Mouse (Mus musculus): Measurements from ENCODE around the gene Rabgap1l. TPM values are rescaled to one million over a fixed set of nuclear protein-coding genes. Genes with fewer than 3 reads are reported as not detected.

Gene Rabgap1l
- polyA plus RNA-seq, 1 experiment: 85.7 TPM

- Histone ChIP-seq H3K36me3 (replicated peaks; ENCODE audit: low read length) (peaks cover 21% of the 10 kb centered on the region), H3K27me3 (replicated peaks) (no peaks in the 10 kb centered on the region), H3K4me1 (peaks cover 49% of the 10 kb centered on the region), H3K4me3 (replicated peaks) (peak overlapping the region; percentile 96), H3K9me3 (no peaks in the 10 kb centered on the region)
- no peak for TF ChIP-seq FLI1 (IDR thresholded peaks at IDR 0.05; ENCODE audit: low read length)
- TF ChIP-seq GATA1 (IDR thresholded peaks at IDR 0.05; ENCODE audit: borderline replicate concordance, low read length): no peak
Observed at GRCm38 (mm10) chr1:160211597-160212122, 581.4 kb downstream of the Rabgap1l start.

DNA sequence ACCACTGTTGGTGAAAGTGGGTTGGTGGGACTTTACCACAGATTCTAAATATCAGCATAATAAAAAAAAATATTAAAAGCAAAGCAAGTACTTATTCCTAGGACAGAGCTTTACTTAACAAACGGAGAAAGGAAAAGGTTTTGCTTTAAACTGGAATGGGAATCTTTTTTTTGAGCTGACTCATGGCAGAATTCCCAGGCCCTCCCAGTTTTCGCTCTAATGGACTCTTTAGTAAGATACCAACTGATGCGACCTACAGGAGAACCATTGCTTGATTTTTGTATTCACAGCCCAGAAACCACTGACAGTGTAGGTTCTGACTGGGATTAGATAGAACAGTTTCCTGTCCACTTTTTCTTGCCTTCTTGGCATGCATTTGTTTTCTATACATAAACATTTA is 582.4 kb downstream of the Rabgap1l start:
- Histone ChIP-seq H3K27me3 (replicated peaks) (no peaks in the 10 kb centered on the region), H3K4me3 (replicated peaks) (peak overlapping the region; percentile 96), H3K9me3 (no peaks in the 10 kb centered on the region), H3K36me3 (replicated peaks; ENCODE audit: low read length) (peaks cover 32% of the 10 kb centered on the region), H3K4me1 (peaks cover 56% of the 10 kb centered on the region)
- TF ChIP-seq FLI1 (IDR thresholded peaks at IDR 0.05; ENCODE audit: low read length) (no peak), GATA1 (IDR thresholded peaks at IDR 0.05; ENCODE audit: borderline replicate concordance, low read length) (no peak)

- no peaks in the 10 kb centered on the region for H3K27me3 ChIP-seq (replicated peaks)
- peak overlapping the region; percentile 8 for H3K4me3 ChIP-seq (replicated peaks)
- TF ChIP-seq GATA1 (IDR thresholded peaks at IDR 0.05; ENCODE audit: borderline replicate concordance, low read length) (no peak), FLI1 (IDR thresholded peaks at IDR 0.05; ENCODE audit: low read length) (no peak)
- H3K36me3 ChIP-seq (replicated peaks; ENCODE audit: low read length): peaks cover 39% of the 10 kb centered on the region
- H3K9me3 ChIP-seq: no peaks in the 10 kb centered on the region
- peaks cover 52% of the 10 kb centered on the region for H3K4me1 ChIP-seq
Observed at GRCm38 (mm10) chr1:160209844-160210243, 583.2 kb downstream of the Rabgap1l start.

DNA sequence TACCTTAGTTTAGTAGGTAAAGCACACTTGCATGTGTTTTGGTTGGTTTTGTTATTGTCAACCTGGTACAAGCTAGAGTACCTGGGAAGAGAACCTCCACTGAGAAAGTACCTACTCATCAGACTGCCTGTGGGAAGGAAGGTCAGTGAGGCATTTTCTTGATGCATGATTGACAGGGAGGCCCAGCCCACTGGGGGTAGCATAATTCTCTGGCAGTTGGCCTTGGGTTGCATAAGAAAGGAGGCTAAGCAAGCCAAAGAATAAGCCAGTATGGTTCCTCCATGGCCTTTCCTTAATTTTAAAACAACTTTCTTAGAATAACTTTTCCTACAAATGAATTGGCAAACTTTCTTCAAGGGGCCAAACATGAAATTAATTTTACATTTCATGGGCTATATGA is 587.5 kb downstream of the Rabgap1l start:
- no peak for TF ChIP-seq GATA1 (IDR thresholded peaks at IDR 0.05; ENCODE audit: borderline replicate concordance, low read length)

GRCm38 (mm10) chr1:160195337-160195663 is 597.7 kb downstream of the Rabgap1l start:
- TF ChIP-seq FLI1 (IDR thresholded peaks at IDR 0.05; ENCODE audit: low read length) (no peak), GATA1 (IDR thresholded peaks at IDR 0.05; ENCODE audit: borderline replicate concordance, low read length) (no peak)
- Histone ChIP-seq H3K4me1 (peaks cover 35% of the 10 kb centered on the region), H3K4me3 (replicated peaks) (peak overlapping the region; percentile 99), H3K27me3 (replicated peaks) (no peaks in the 10 kb centered on the region), H3K9me3 (no peaks in the 10 kb centered on the region), H3K36me3 (replicated peaks; ENCODE audit: low read length) (peaks cover 37% of the 10 kb centered on the region)

More for the DNA sequence above, 587.5 kb downstream of the Rabgap1l start:
- Histone ChIP-seq H3K36me3 (replicated peaks; ENCODE audit: low read length) (peaks cover 79% of the 10 kb centered on the region), H3K9me3 (no peaks in the 10 kb centered on the region), H3K27me3 (replicated peaks) (no peaks in the 10 kb centered on the region), H3K4me1 (peaks cover 33% of the 10 kb centered on the region), H3K4me3 (replicated peaks) (no peak overlapping the region)

GRCm38 (mm10) chr1:160194529-160195336 is 598.3 kb downstream of the Rabgap1l start, which contains the start of gene Mrps14:
Gene Mrps14 (plus strand): TSS chr1:160195215.
- H3K4me1 ChIP-seq: peaks cover 35% of the 10 kb centered on the region
- peaks cover 31% of the 10 kb centered on the region for H3K36me3 ChIP-seq (replicated peaks; ENCODE audit: low read length)
- no peaks in the 10 kb centered on the region for H3K9me3 ChIP-seq
- no peaks in the 10 kb centered on the region for H3K27me3 ChIP-seq (replicated peaks)
- TF ChIP-seq GATA1 (IDR thresholded peaks at IDR 0.05; ENCODE audit: borderline replicate concordance, low read length): no peak
- TF ChIP-seq FLI1 (IDR thresholded peaks at IDR 0.05; ENCODE audit: low read length): peak; percentile 41; the same call in 1 of the 2 replicates
- peak within 1 kb of the TSS; percentile 99 for H3K4me3 ChIP-seq (replicated peaks)

GRCm38 (mm10) chr1:160184506-160184905 is 608.5 kb downstream of the Rabgap1l start:
- H3K36me3 ChIP-seq (replicated peaks; ENCODE audit: low read length): no peaks in the 10 kb centered on the region
- peaks cover 2% of the 10 kb centered on the region for H3K27me3 ChIP-seq (replicated peaks)
- no peaks in the 10 kb centered on the region for H3K9me3 ChIP-seq
- TF ChIP-seq GATA1 (IDR thresholded peaks at IDR 0.05; ENCODE audit: borderline replicate concordance, low read length) (no peak), FLI1 (IDR thresholded peaks at IDR 0.05; ENCODE audit: low read length) (no peak)
- H3K4me1 ChIP-seq: peaks cover 13% of the 10 kb centered on the region
- H3K4me3 ChIP-seq (replicated peaks): no peak overlapping the region

DNA sequence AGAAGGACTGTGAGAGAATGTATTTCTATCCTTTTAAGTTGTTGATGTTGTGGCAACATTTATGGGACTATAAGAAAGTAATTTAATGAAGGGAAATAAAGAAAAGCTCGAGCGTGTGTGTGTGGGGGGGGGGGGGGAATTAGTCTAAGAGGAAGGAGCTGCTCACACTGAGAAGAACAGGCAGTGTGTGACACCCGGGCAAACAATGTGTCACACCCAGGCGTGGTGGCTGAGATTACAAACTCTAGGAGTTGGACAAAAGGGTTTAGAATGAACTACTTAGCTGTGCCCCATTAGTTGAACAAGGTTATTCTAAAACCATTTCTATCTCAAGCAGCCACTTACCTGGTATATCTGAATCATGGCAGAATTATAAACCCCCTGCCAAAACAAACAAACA is 611.8 kb downstream of the Rabgap1l start:
- Histone ChIP-seq H3K27me3 (replicated peaks) (peaks cover 4% of the 10 kb centered on the region), H3K36me3 (replicated peaks; ENCODE audit: low read length) (no peaks in the 10 kb centered on the region), H3K4me3 (replicated peaks) (no peak overlapping the region), H3K4me1 (peaks cover 16% of the 10 kb centered on the region), H3K9me3 (no peaks in the 10 kb centered on the region)
- TF ChIP-seq FLI1 (IDR thresholded peaks at IDR 0.05; ENCODE audit: low read length): no peak
- no peak for TF ChIP-seq GATA1 (IDR thresholded peaks at IDR 0.05; ENCODE audit: borderline replicate concordance, low read length)

DNA sequence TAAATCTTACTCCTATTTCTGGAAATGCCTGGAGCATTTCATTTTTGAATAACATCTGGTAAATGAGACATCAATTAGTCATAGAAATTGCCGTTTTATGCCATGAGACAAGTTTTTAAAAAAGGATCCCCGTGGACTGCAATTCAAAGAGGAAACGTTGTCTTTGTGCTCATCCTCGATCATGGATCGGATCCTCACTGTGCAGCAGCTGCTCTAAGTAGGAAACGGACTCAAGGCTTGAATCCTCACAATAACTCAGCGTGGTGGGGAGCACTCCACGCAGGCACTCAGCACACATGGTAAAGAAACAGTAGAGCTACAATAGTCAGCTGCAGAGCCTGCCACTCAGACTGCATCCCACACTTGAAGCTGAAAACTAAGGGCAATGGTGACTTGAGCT is 616.1 kb downstream of the Rabgap1l start:
- TF ChIP-seq GATA1 (IDR thresholded peaks at IDR 0.05; ENCODE audit: borderline replicate concordance, low read length) (no peak), FLI1 (IDR thresholded peaks at IDR 0.05; ENCODE audit: low read length) (no peak)
- H3K4me1 ChIP-seq: peaks cover 4% of the 10 kb centered on the region; the same call in 1 of the 2 replicates
- no peaks in the 10 kb centered on the region for H3K36me3 ChIP-seq (replicated peaks; ENCODE audit: low read length)
- H3K4me3 ChIP-seq (replicated peaks): no peak overlapping the region
- no peaks in the 10 kb centered on the region for H3K9me3 ChIP-seq
- peaks cover 7% of the 10 kb centered on the region for H3K27me3 ChIP-seq (replicated peaks)

Other genes starting within 250 kb of the Rabgap1l start
- gene Rc3h1, start 113.2 kb upstream of the Rabgap1l start, polyA plus RNA-seq (2012; ENCODE audit: insufficient read depth, low replicate concordance): 0.37 TPM in 1 of 2 replicates, not detected in the other
- 0.54 and 2.0 TPM in 2 replicates for gene Serpinc1, start 185.4 kb upstream of the Rabgap1l start, polyA plus RNA-seq (2012; ENCODE audit: insufficient read depth, low replicate concordance)
- 0.04 and 0.09 TPM in 2 replicates for gene Zbtb37, start 241.6 kb upstream of the Rabgap1l start, polyA plus RNA-seq (2012; ENCODE audit: insufficient read depth, low replicate concordance)